Mouse (Mus musculus) retina, embryonic 14.5 days (tissue): ENCODE measurements at regions not wholly inside any gene's neighbourhood (a gene's known extent, or its start where the extent isn't known, plus 50 kb on each side); places are given as distances from the start of the nearest gene placed in this dataset.
"Not testable (repeated sequence)": the region's sequence is repeated elsewhere in the genome, so short reads cannot be mapped to it uniquely, and the experiment has no call there.

Experiments used
- DNase-seq: peaks from one replicate; pipeline ENCODE4 v3.0.0-alpha.2; 2015; ENCODE audit warnings: low spot score

DNA sequence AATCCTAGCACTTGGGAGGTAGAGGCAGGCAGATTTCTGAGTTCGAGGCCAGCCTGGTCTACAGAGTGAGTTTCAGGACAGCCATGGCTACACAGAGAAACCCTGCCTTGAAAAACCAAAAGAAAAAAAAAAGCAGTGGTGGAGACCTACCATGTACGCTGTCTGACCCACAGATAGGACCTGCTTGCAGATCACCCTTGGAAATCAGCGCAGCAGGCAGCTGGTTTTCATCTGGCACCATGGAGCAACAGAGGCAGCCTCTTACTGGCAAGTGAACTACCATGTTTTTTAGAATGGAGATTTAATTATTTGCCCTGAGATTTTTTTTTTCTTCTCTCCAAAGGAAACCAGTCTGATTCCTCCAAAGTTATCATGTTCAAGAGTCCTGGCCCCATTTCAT is 150.8 kb upstream of the Mpdz start:
- DNase-seq: not testable (repeated sequence)

DNA sequence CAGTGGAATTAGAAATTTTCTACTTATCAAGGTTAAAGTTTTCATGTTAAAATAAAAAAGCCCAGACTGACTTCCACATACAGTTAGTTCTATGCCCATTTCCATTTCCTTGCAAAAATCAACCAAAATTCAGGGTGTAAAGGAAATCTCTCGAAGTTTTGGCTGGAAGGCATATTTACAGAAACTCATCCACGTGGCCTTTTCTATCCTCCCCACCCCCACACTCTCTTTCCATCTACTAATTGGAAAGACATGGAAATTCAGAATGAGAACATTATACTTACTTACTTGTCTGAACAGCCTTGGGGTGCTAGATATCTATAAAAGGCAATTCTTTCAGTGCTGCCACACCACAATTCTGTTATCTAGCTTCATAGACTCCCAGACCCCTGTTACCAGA is 139.9 kb upstream of the Mpdz start:
- DNase-seq: no peak

- DNase-seq: no peak
Measured at GRCm38 (mm10) chr4:81580553-81580952, 137.9 kb upstream of the Mpdz start.

- DNase-seq: no peak
Measured at GRCm38 (mm10) chr4:81579389-81580110, 136.9 kb upstream of the Mpdz start.

DNA sequence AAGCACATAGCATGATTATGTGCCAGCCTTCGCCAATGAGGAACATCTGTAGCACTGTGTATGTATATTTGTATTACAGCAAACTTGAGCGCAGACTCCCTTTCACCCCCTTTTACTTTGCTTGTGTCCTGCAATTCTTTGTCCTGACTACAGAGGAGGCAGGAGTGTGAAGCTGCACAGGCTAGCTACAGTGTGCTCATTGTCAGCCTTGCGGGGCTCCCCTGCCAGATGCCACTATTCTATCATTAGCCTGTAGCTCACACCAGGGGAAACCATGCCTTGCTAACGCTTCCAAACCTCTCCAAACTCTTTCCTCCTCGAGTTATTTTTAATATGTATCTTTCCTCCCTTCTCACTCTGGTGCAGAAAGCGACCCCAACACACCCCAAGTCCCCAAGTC is 136.4 kb upstream of the Mpdz start:
- peak; percentile 43 for DNase-seq

GRCm38 (mm10) chr4:81573771-81574170 is 131.2 kb upstream of the Mpdz start:
- DNase-seq: peak; percentile 26

GRCm38 (mm10) chr4:81570736-81571135 is 128.1 kb upstream of the Mpdz start:
- no peak for DNase-seq

DNA sequence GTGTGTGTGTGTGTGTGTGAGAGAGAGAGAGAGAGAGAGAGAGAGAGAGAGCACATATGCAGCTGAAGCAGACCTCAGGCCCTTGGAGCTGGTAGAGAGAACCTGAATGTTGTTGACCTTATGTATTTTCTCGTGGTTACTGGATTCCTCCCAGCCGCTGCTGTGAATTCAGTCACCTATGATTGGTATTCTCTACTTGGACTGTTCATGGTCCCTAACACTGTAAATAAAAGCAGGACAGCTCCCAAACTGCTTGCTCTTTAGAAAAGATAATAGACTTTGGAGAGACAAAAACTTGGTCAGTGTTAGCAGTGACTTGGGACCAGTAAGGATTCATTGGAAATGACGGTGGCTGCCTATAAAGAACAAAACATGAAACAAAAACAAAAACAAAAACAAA is 126.9 kb upstream of the Mpdz start:
- no peak for DNase-seq

DNA sequence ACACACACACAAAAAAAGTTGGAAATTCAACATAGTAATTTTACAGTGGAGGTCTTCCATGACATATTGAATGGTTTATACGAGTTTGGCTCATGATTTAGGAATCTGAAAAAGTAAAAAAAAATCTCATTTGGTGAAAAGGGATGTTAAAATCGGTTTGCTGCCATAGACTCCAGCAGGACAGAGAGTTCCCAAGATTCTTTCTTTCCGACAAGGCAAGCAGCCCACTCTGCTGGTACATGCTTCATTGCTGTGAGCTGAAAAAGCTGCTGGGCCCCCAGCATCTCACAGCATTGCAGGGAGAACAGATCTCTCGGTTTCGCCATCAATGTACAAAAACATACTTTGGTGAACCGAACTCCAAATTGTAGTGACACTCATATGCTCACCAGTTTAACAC is 125.8 kb upstream of the Mpdz start:
- no peak for DNase-seq

DNA sequence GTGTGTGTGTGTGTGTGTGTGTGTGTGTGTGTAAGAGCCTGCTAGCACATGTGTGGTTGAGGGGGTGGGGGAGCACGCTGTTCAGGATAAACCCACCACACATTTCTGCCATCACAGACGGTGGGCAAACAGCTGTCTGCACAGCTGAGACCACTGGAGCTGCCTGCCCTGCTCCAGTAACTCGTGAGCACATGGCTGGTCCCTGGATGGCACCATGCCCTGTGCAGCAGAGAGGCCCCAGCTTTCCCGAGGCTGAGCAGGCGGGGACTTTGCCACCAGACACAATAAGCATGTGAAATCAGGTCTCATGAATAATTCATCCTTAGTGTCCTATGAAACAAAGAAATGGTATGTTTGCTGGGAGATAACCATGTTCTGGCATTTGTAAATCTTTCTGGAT is 125.3 kb upstream of the Mpdz start:
- peak; percentile 65 for DNase-seq

DNA sequence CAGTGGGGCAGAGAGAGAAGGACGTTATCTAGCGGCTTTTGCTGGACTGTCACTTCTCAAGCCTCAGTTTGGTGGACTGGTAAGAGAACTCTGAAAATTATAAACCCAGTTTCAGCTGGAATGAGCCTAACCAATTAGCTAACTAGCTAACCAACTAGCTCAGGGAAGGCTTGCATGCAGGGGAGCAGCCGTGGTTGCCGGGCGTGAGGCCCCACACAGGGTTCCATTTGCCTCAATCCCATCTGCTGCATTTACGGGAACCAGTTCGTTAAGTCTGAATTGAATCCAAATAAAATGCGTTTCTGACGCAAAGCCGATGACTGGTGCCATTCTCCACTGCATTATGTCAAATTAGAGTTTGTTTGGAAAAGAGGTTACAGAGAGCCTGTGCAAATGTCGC is 123.9 kb upstream of the Mpdz start:
- no peak for DNase-seq

- no peak for DNase-seq
Measured at GRCm38 (mm10) chr4:81565422-81566395, 123.1 kb upstream of the Mpdz start.

DNA sequence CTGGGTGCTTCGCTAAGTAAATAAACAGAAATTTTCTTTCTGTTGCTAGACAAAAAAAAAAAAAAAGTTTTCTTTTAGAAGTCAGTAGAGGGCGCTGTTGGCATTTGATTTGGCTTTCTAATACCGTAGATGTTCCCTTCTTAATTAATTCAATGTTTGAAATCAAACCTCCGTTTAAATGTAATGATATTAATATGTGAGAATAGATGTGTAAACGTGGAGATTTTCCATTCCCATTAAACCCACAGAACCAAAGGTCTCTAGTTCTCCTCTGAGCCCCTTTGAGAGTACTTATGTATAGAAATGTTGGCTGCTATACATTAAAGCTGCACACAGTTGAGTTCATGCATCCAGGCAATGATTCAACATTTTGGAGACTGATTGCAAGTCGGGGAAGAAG is 121.8 kb upstream of the Mpdz start:
- peak; percentile 82 for DNase-seq

GRCm38 (mm10) chr4:81563574-81563973 is 121.0 kb upstream of the Mpdz start:
- no peak for DNase-seq

DNA sequence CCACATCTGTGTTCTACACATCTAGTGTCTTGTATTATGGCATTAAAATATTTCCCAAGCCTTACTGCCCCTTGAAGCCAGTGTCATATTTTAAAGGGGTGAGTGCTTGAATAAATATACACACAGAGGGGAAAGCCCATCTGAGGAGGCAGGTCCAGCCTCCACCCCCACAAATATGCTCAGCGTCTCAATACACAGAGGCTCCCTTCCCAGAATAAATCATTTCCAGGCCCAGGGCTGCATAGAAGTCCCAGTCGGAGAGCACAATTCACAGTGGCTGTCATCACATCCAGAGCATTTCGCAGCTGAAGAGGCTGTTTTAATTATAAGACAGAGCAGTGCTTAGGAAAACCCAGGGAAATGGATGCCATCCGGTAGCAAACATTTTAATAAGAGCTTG is 118.8 kb upstream of the Mpdz start:
- DNase-seq: no peak

DNA sequence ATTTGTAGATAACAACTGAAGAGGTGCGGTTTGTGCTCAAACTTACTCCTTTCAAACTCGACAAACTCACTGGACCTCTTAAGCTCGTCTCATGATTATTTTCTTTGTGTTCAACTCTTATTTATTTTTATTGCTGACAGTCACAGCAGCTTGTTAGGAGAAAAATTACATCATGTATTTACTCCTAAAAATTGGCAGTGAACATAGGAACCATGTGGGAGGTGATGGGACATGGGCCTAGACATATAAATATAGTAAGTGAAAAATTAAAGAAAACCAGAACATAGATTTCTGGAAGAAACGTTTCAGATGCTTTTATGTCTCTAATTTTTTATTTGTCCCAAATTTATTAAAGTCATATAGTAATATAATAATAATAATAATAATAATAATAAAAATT is 108.2 kb upstream of the Mpdz start:
- DNase-seq: no peak

DNA sequence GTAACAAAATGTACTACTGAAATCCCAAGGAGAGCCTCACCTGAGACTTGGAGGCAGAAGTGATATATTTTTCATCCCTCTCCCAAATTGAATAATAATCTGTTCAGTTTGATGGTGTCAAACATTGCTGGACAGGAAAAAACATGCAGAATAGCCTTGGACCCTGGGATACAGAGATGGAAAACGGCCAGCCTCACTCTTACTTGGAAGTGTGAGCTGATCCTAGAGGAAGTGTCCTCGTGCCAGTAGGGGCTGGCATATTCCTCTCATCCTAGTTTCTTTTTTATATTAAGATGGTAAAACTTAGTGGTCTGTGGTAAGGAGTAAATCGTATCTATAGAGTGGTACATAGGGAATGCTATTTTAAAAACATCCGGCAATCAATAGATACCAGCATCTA is 107.6 kb upstream of the Mpdz start:
- no peak for DNase-seq

DNA sequence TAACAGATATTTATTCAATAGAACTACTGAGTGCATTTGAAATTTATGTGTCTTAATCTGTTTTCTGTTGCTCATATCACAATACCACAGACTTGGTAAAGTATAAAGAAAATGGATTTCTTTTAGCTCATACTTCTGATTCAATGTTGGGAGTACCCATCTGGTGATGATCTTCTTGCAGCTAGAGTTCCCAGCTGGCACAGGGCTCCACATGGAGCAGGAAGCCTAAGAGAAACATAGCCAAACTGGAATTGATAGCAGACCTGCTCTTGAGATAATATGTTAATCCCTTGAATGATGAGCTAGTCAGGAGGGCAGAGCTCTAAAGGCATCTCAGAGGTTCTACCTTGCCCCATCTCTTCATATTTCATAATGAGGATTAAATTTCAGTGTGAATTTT is 97.9 kb upstream of the Mpdz start:
- no peak for DNase-seq

DNA sequence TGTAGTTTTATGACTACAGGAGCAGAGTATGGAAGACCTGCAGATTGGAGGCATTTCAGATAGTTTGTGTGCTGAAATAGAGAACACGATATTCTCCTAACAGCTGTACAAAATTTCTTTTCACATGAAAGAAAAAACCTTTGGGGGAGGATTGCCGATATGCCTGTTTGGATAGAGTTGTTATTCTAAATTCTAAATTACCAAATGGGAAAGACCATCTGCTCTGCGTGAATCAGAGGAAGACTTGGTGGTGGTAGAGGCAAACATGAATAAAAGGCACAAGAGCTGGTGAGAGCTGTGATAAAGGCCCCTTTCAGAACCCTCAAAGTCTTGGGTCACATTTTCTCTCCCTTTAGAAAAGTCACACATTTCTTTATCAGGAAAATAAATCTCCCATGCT is 96.9 kb upstream of the Mpdz start:
- DNase-seq: no peak

GRCm38 (mm10) chr4:81536795-81537194 is 94.2 kb upstream of the Mpdz start:
- no peak for DNase-seq

DNA sequence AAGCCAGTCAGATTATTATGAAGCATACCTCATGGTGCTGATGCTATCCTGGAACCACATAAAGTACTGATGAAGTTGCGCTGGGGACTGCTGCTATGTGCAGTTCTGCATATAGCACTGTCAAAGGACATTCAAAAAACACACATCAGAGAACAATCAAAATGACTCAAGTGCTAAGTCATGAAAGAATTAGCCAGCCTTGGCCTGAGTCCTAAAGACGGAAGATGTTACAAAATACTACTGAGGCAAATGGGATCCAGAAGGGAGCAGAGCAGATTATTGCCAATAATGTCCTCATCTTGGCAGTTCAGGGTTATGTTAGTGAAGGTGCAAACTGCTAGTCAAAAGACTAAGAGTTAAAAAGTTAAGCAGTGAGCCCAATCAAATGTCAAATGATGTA is 87.9 kb upstream of the Mpdz start:
- no peak for DNase-seq

DNA sequence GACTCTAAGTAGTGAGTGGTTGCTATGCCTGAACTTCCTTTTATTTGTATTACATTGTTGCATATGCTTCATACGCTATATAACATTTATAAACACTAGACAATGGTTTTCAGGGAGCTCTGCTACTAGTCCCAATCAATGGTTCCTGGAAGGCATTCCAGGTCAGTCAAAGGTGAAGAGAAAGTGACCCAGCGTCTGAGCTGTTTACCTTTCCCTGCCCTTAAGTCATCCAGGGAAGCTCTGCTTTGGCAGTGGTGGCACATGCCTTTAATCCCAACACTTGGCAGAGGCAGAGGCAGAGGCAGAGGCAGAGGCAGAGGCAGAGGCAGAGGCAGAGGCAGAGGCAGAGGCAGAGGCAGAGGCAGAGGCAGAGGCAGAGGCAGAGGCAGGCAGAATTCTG is 76.5 kb upstream of the Mpdz start:
- DNase-seq: not testable (repeated sequence)

DNA sequence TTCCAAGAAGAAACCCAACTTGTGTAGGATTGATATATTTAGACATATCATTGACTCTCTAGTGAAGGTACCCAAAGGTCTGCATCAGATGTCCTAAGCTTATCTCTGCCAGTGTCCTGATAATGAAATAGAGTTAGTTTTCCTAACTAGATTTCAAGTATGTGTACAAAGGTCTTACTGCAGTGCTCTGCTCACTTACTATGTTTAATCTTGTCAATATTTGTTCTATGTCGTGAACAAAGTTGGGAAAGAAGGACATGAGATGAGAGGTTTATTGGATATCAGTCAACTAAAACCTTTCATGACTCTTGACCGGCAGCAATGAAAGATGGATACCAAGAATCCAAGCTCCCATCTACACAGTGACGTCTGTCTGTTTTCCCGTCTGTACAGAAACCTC is 71.9 kb upstream of the Mpdz start:
- no peak for DNase-seq
